Comparison of ENCODE assay signal across 25 mouse cellular contexts in the genomic region with DNA sequence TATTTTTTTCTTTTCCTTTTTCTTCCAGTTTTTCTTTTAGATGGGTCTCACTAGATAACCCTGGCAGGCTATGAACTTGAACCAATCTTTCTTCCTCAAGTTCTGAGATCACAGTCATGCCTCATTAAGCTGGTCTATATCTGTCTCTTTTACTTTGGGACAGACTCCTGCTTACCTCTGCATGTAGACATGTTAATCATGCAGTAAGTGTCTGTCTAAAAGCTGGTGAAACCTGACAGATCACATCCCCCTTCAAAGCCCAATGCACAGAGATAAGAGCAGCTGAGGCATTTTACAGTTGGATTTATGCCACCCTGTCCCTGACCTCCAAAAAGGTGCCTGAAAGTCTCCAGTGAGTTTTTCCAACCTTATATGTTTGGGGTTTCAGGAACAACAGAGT.
DNase-seq lines count a peak whose midpoint lies in the region; ATAC-seq lines count a peak whose summit lies in the region.
"Had no signal": no experiment of that assay in that cellular context is flagged by ENCODE, and none has a peak within 500 bp of the region (broad histone marks: within the 10 kb centered on the region; RNA-seq: fewer than 3 reads in every experiment).

No protein-coding gene starts in this region.

- H3K27me3 ChIP-seq in heart, embryonic 14.5 days (ENCODE audit: control insufficient read depth, insufficient read depth, low read length), result no peaks in the 10 kb centered on the region
- peaks cover 18% of the 10 kb centered on the region; the same call in 1 of the 2 replicates for H3K27me3 ChIP-seq in heart, embryonic 10.5 days (ENCODE audit: insufficient read depth, poor library complexity, severe bottlenecking)
- H3K27me3 ChIP-seq in kidney, embryonic 14.5 days (ENCODE audit: control insufficient read depth, insufficient read depth, low read length), result no peaks in the 10 kb centered on the region
- no peaks in the 10 kb centered on the region for H3K27me3 ChIP-seq in neural tube, embryonic 13.5 days
- H3K27me3 ChIP-seq in neural tube, embryonic 15.5 days (replicated peaks), result no peaks in the 10 kb centered on the region
- H3K27me3 ChIP-seq: embryonic facial prominence, embryonic 12.5 days; limb, embryonic 13.5 days; liver, embryonic 12.5 days had no signal

- H3K4me2 ChIP-seq in heart, embryonic 14.5 days (ENCODE audit: low read length), result 0 out of 2 replicates have a peak overlapping the region, but pooled peaks have one; percentile 2
- H3K4me2 ChIP-seq in kidney, embryonic 14.5 days (replicated peaks; ENCODE audit: low read depth, low read length), result no peak overlapping the region
- H3K4me2 ChIP-seq in neural tube, embryonic 13.5 days, result no peak overlapping the region
- H3K4me2 ChIP-seq in neural tube, embryonic 15.5 days, result no peak overlapping the region
- H3K4me2 ChIP-seq: liver, embryonic 12.5 days; midbrain, embryonic 11.5 days had no signal

- peak overlapping the region; percentile 8 to 37; a peak in 1 of 4 replicates for H3K27ac ChIP-seq in heart, embryonic 14.5 days (replicated peaks in 1 of 2; ENCODE audit: control insufficient read depth in 1 of 2, insufficient read depth in 1 of 2, low read depth in 2 of 2, low read length in 2 of 2)
- no peak overlapping the region for H3K27ac ChIP-seq in heart, embryonic 10.5 days
- no peak overlapping the region for H3K27ac ChIP-seq in kidney, embryonic 14.5 days (ENCODE audit: low read depth, low read length)
- H3K27ac ChIP-seq in neural tube, embryonic 13.5 days (replicated peaks), result peak overlapping the region; percentile 86; the same call in 1 of the 2 replicates
- H3K27ac ChIP-seq in neural tube, embryonic 15.5 days (replicated peaks), result no peak overlapping the region
- H3K27ac ChIP-seq: forebrain, embryonic 12.5 days; heart, adult 2 months; layer of hippocampus, adult 2 months; limb, embryonic 13.5 days; liver, embryonic 12.5 days had no signal

- H3K4me3 ChIP-seq in heart, embryonic 14.5 days (ENCODE audit: control insufficient read depth in 1 of 2, insufficient read depth in 1 of 2, low read depth in 1 of 2, low read length in 2 of 2), result no peak overlapping the region
- H3K4me3 ChIP-seq in heart, embryonic 10.5 days, result no peak overlapping the region
- no peak overlapping the region for H3K4me3 ChIP-seq in kidney, embryonic 14.5 days (ENCODE audit: low read length)
- H3K4me3 ChIP-seq in neural tube, embryonic 13.5 days, result no peak overlapping the region
- no peak overlapping the region for H3K4me3 ChIP-seq in neural tube, embryonic 15.5 days (replicated peaks)
- H3K4me3 ChIP-seq: embryonic facial prominence, embryonic 12.5 days; forebrain, embryonic 12.5 days; heart, adult 2 months; layer of hippocampus, adult 2 months; limb, embryonic 13.5 days; liver, embryonic 12.5 days had no signal

- no peaks in the 10 kb centered on the region for H3K9me3 ChIP-seq in heart, embryonic 14.5 days (ENCODE audit: control insufficient read depth, low read length)
- no peaks in the 10 kb centered on the region for H3K9me3 ChIP-seq in heart, embryonic 10.5 days
- H3K9me3 ChIP-seq in kidney, embryonic 14.5 days (ENCODE audit: control insufficient read depth, low read length), result no peaks in the 10 kb centered on the region; the same call in 1 of the 2 replicates
- no peaks in the 10 kb centered on the region for H3K9me3 ChIP-seq in neural tube, embryonic 13.5 days
- H3K9me3 ChIP-seq in neural tube, embryonic 15.5 days (replicated peaks), result no peaks in the 10 kb centered on the region
- H3K9me3 ChIP-seq: embryonic facial prominence, embryonic 12.5 days; forebrain, embryonic 12.5 days; limb, embryonic 13.5 days; liver, embryonic 12.5 days had no signal

- peaks cover 12 to 15% of the 10 kb centered on the region in 2 experiments for H3K4me1 ChIP-seq in heart, embryonic 14.5 days (ENCODE audit: control insufficient read depth in 2 of 2, insufficient read depth in 2 of 2, low read length in 2 of 2)
- peaks cover 16% of the 10 kb centered on the region; the same call in 1 of the 2 replicates for H3K4me1 ChIP-seq in heart, embryonic 10.5 days
- H3K4me1 ChIP-seq in kidney, embryonic 14.5 days (ENCODE audit: control insufficient read depth, insufficient read depth, low read length), result peaks cover 12% of the 10 kb centered on the region
- H3K4me1 ChIP-seq in neural tube, embryonic 13.5 days (replicated peaks), result peaks cover 29% of the 10 kb centered on the region
- peaks cover 15% of the 10 kb centered on the region for H3K4me1 ChIP-seq in neural tube, embryonic 15.5 days
- H3K4me1 ChIP-seq: liver, embryonic 12.5 days had no signal

- DNase-seq in adrenal gland, adult 2 months, result peak; percentile 30
- DNase-seq in adrenal gland, postnatal 4 days (ENCODE audit: low spot score in 2 of 2), result no peak
- no peak for DNase-seq in heart, embryonic 10.5 days (ENCODE audit: low spot score)
- no peak for DNase-seq in kidney, postnatal 14 days
- DNase-seq: adrenal gland, postnatal 25 days; cerebellum, adult 9-10 months; gastrocnemius, postnatal 36 days; heart, adult 2 months; kidney, adult 9 months; lung, adult 18-20 months; lung, postnatal 10 days; right cerebral cortex, postnatal 25 days; spleen, adult 18-20 months had no signal

- H3K9ac ChIP-seq in heart, embryonic 14.5 days (ENCODE audit: low read length), result no peak overlapping the region
- no peak overlapping the region for H3K9ac ChIP-seq in kidney, embryonic 14.5 days (ENCODE audit: low read depth, low read length)
- H3K9ac ChIP-seq in neural tube, embryonic 13.5 days, result no peak overlapping the region
- no peak overlapping the region for H3K9ac ChIP-seq in neural tube, embryonic 15.5 days (replicated peaks)
- H3K9ac ChIP-seq: embryonic facial prominence, embryonic 12.5 days; forebrain, embryonic 12.5 days; hindbrain, embryonic 14.5 days; limb, embryonic 13.5 days; liver, embryonic 12.5 days had no signal

- no peaks in the 10 kb centered on the region for H3K36me3 ChIP-seq in heart, embryonic 14.5 days (ENCODE audit: control insufficient read depth, insufficient read depth, low read length)
- H3K36me3 ChIP-seq in heart, embryonic 10.5 days, result no peaks in the 10 kb centered on the region
- no peaks in the 10 kb centered on the region for H3K36me3 ChIP-seq in kidney, embryonic 14.5 days (ENCODE audit: control insufficient read depth, insufficient read depth, low read length)
- no peaks in the 10 kb centered on the region for H3K36me3 ChIP-seq in neural tube, embryonic 13.5 days
- no peaks in the 10 kb centered on the region for H3K36me3 ChIP-seq in neural tube, embryonic 15.5 days
- H3K36me3 ChIP-seq: embryonic facial prominence, embryonic 12.5 days; forebrain, embryonic 12.5 days; limb, embryonic 13.5 days; liver, embryonic 12.5 days had no signal

- peak; percentile 71 for ATAC-seq in heart, embryonic 14.5 days (ENCODE audit: insufficient number of reproducible peaks, insufficient read depth, low FRiP score, low read depth)
- ATAC-seq in kidney, embryonic 14.5 days (ENCODE audit: low FRiP score, low TSS enrichment), result peak; percentile 87
- ATAC-seq in neural tube, embryonic 13.5 days (ENCODE audit: low read depth), result no peak
- ATAC-seq in neural tube, embryonic 15.5 days (ENCODE audit: low FRiP score), result no peak
- ATAC-seq: activated CD4-positive, CD25-positive, alpha-beta regulatory T cell, adult 4 months; liver, embryonic 12.5 days had no signal

Comparison
In these comparisons a context has a peak if more than half of its experiments do, and no peak if none do; other contexts are left out.
1. H3K27ac ChIP-seq: peak in heart, embryonic 14.5 days (2 of 2) and neural tube, embryonic 13.5 days (single experiment); none in heart, embryonic 10.5 days (single experiment), kidney, embryonic 14.5 days (single experiment) and neural tube, embryonic 15.5 days (single experiment).
2. ATAC-seq: peak in heart, embryonic 14.5 days (single experiment) and kidney, embryonic 14.5 days (single experiment); none in neural tube, embryonic 13.5 days (single experiment) and neural tube, embryonic 15.5 days (single experiment).